Mouse (Mus musculus) liver, embryonic 14.5 days (tissue): Measurements from ENCODE around the gene Clec2h.
"Not testable (repeated sequence)": the region's sequence is repeated elsewhere in the genome, so short reads cannot be mapped to it uniquely, and the experiment has no call there.

Experiments
- CTCF ChIP-seq: IDR thresholded peaks from 2 replicates; pipeline ENCODE4 v1.5.1; 2016; ENCODE audit warnings: antibody characterized with exemption, low read depth, control low read depth
- EP300 ChIP-seq: IDR thresholded peaks from 2 replicates; pipeline ENCODE4 v1.6.1; 2016; ENCODE audit warnings: antibody characterized with exemption, low read depth

DNA sequence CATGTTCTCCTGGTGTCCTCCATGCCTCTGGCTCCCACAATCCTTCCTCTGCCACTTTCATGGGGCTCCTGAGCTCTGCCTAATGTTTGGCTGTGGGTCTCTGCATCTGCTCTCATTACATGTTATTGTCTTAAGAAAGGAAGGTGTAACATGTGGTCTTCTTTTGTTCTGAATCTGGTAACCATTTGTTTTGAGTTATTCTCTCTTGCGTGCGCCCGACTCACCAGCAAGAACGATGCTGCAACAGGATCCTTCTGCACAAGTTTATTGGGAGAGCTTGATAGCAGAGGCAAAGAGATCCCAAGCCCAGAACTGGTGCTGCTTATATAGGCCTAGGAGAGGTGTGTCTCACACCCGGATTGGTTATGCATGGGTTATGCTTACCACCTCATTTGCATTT, 38.8 kb upstream of the Clec2h start, which contains the start of gene Klrb1a:
- TF ChIP-seq CTCF, EP300: not testable (repeated sequence)
